Mouse (Mus musculus): ENCODE data around the gene Ltf. TPM values are rescaled to one million over a fixed set of nuclear protein-coding genes. Genes with fewer than 3 reads are reported as not detected.

Gene Ltf
- total RNA-seq, 2 experiments from 2014 or later = 147 to 196 TPM

- peak; percentile 77 for ATAC-seq (replicated peaks; ENCODE audit: poor library complexity)
These were observed 14.6 kb downstream of the Ltf start for GRCm38 (mm10) chr9:111033717-111034116.

- ATAC-seq (replicated peaks; ENCODE audit: poor library complexity) = no peak
These were observed 20.9 kb downstream of the Ltf start for GRCm38 (mm10) chr9:111039966-111040365.

GRCm38 (mm10) chr9:111042266-111042665 lies 23.2 kb downstream of the Ltf start:
- no peak for ATAC-seq (replicated peaks; ENCODE audit: poor library complexity)

GRCm38 (mm10) chr9:111046222-111046621 lies 27.2 kb downstream of the Ltf start:
- peak; percentile 94 for ATAC-seq (replicated peaks; ENCODE audit: poor library complexity)

- peak; percentile 62 for ATAC-seq (replicated peaks; ENCODE audit: poor library complexity)
These were observed 28.2 kb downstream of the Ltf start for GRCm38 (mm10) chr9:111047266-111047665.

- no peak for ATAC-seq (replicated peaks; ENCODE audit: poor library complexity)
These were observed 29.4 kb downstream of the Ltf start for GRCm38 (mm10) chr9:111048452-111048851.

- ATAC-seq (replicated peaks; ENCODE audit: poor library complexity) = no peak
These were observed 35.9 kb downstream of the Ltf start for GRCm38 (mm10) chr9:111054923-111055322.

GRCm38 (mm10) chr9:111055800-111056518 lies 36.9 kb downstream of the Ltf start:
- ATAC-seq (replicated peaks; ENCODE audit: poor library complexity) = peak; percentile 3; the same call in 1 of the 2 replicates

- no peak for ATAC-seq (replicated peaks; ENCODE audit: poor library complexity)
These were observed 37.4 kb downstream of the Ltf start for GRCm38 (mm10) chr9:111056519-111056797.

- ATAC-seq (replicated peaks; ENCODE audit: poor library complexity) = peak; percentile 80
These were observed 37.9 kb downstream of the Ltf start, which contains the start of gene Ccrl2 for GRCm38 (mm10) chr9:111056798-111057543. Ccrl2 (minus strand) TSS chr9:111057519.

- no peak for ATAC-seq (replicated peaks; ENCODE audit: poor library complexity)
These were observed 38.7 kb downstream of the Ltf start for GRCm38 (mm10) chr9:111057544-111058370.

- ATAC-seq (replicated peaks; ENCODE audit: poor library complexity) = 0 out of 2 replicates have a peak, but pooled peaks have one; percentile 4
These were observed 40.0 kb downstream of the Ltf start for GRCm38 (mm10) chr9:111058943-111059556.

- peak; percentile 54 for ATAC-seq (replicated peaks; ENCODE audit: poor library complexity)
These were observed 43.8 kb downstream of the Ltf start for GRCm38 (mm10) chr9:111062840-111063239.

GRCm38 (mm10) chr9:111067052-111067451 lies 48.0 kb downstream of the Ltf start:
- peak; percentile 43 for ATAC-seq (replicated peaks; ENCODE audit: poor library complexity)

- peak; percentile 92 for ATAC-seq (replicated peaks; ENCODE audit: poor library complexity)
These were observed 51.5 kb downstream of the Ltf start for GRCm38 (mm10) chr9:111070546-111070961.

GRCm38 (mm10) chr9:111072175-111072574 lies 53.1 kb downstream of the Ltf start:
- ATAC-seq (replicated peaks; ENCODE audit: poor library complexity) = peak; percentile 61

- no peak for ATAC-seq (replicated peaks; ENCODE audit: poor library complexity)
These were observed 53.9 kb downstream of the Ltf start for GRCm38 (mm10) chr9:111072971-111073370.

GRCm38 (mm10) chr9:111077745-111078144 lies 58.7 kb downstream of the Ltf start:
- peak; percentile 72 for ATAC-seq (replicated peaks; ENCODE audit: poor library complexity)

- ATAC-seq (replicated peaks; ENCODE audit: poor library complexity) = peak; percentile 82
These were observed 61.7 kb downstream of the Ltf start for GRCm38 (mm10) chr9:111080801-111081200.

GRCm38 (mm10) chr9:111081765-111082164 lies 62.7 kb downstream of the Ltf start:
- no peak for ATAC-seq (replicated peaks; ENCODE audit: poor library complexity)

GRCm38 (mm10) chr9:111085329-111085728 lies 66.3 kb downstream of the Ltf start:
- no peak for ATAC-seq (replicated peaks; ENCODE audit: poor library complexity)
